Mouse (Mus musculus): Measurements from ENCODE around the gene Neurl4. TPM values are rescaled to one million over a fixed set of nuclear protein-coding genes. Genes with fewer than 3 reads are reported as not detected.

Neurl4 gene
- polyA plus RNA-seq, 1 experiment from 2014 or later: 12.5 TPM

- ATAC-seq (ENCODE audit: insufficient read depth) (peak; percentile 56), DNase-seq (peak; percentile 92)
- TF ChIP-seq CTCF (IDR thresholded peaks at IDR 0.05; ENCODE audit: low read depth): peak; percentile 90
- Histone ChIP-seq H3K9me3 (ENCODE audit: low read depth, low read length) (no peaks in the 10 kb centered on the region), H3K4me2 (peak overlapping the region; percentile 44), H3K36me3 (ENCODE audit: insufficient read depth) (no peaks in the 10 kb centered on the region), H3K9ac (peak overlapping the region; percentile 35), H3K27ac (ENCODE audit: low read depth) (peak overlapping the region; percentile 70; the same call in 1 of the 2 replicates), H3K27me3 (ENCODE audit: insufficient read depth, low read length) (no peaks in the 10 kb centered on the region), H3K4me1 (ENCODE audit: insufficient read depth) (peaks cover 20% of the 10 kb centered on the region), H3K4me3 (ENCODE audit: low read depth, low read length) (no peak overlapping the region)
- 4% methylated on average over 12 of the region's 12 CpGs for WGBS
Observed at GRCm38 (mm10) chr11:69876867-69877266, 24.0 kb upstream of the Neurl4 start.

- H3K9me3 ChIP-seq (ENCODE audit: low read depth, low read length): no peaks in the 10 kb centered on the region
- peak within 1 kb of the TSS; percentile 51; the same call in 1 of the 2 replicates for H3K4me3 ChIP-seq (ENCODE audit: low read depth, low read length)
- H3K4me2 ChIP-seq: peak within 1 kb of the TSS; percentile 84
- DNase-seq (no peak), ATAC-seq (ENCODE audit: insufficient read depth) (no peak)
- WGBS: 83% methylated on average over 11 of the region's 11 CpGs
- peak within 1 kb of the TSS; percentile 70; the same call in 1 of the 2 replicates for H3K27ac ChIP-seq (ENCODE audit: low read depth)
- no peaks in the 10 kb centered on the region for H3K36me3 ChIP-seq (ENCODE audit: insufficient read depth)
- H3K9ac ChIP-seq: peak within 1 kb of the TSS; percentile 38
- no peak for TF ChIP-seq CTCF (IDR thresholded peaks at IDR 0.05; ENCODE audit: low read depth)
- no peaks in the 10 kb centered on the region for H3K27me3 ChIP-seq (ENCODE audit: insufficient read depth, low read length)
- peaks cover 25% of the 10 kb centered on the region for H3K4me1 ChIP-seq (ENCODE audit: insufficient read depth)
Observed at GRCm38 (mm10) chr11:69877878-69878277, 23.0 kb upstream of the Neurl4 start, which contains the start of gene Tmem95. Gene Tmem95 (minus strand): TSS chr11:69878018.

- Histone ChIP-seq H3K4me1 (ENCODE audit: insufficient read depth) (peaks cover 25% of the 10 kb centered on the region), H3K9me3 (ENCODE audit: low read depth, low read length) (no peaks in the 10 kb centered on the region), H3K9ac (peak overlapping the region; percentile 38; the same call in 1 of the 2 replicates), H3K4me2 (peak overlapping the region; percentile 84; the same call in 1 of the 2 replicates), H3K4me3 (ENCODE audit: low read depth, low read length) (no peak overlapping the region; the same call in 1 of the 2 replicates), H3K27ac (ENCODE audit: low read depth) (no peak overlapping the region), H3K27me3 (ENCODE audit: insufficient read depth, low read length) (no peaks in the 10 kb centered on the region), H3K36me3 (ENCODE audit: insufficient read depth) (no peaks in the 10 kb centered on the region)
- no peak for ATAC-seq (ENCODE audit: insufficient read depth)
- TF ChIP-seq CTCF (IDR thresholded peaks at IDR 0.05; ENCODE audit: low read depth): no peak
- DNase-seq: no peak
- 76% methylated on average over 3 of the region's 3 CpGs for whole genome bisulfite sequencing
Observed at GRCm38 (mm10) chr11:69878399-69878798, 22.5 kb upstream of the Neurl4 start.

GRCm38 (mm10) chr11:69878952-69879351, 21.9 kb upstream of the Neurl4 start:
- peak overlapping the region; percentile 38 for H3K9ac ChIP-seq
- DNase-seq: no peak
- peak overlapping the region; percentile 84 for H3K4me2 ChIP-seq
- no peaks in the 10 kb centered on the region for H3K27me3 ChIP-seq (ENCODE audit: insufficient read depth, low read length)
- ATAC-seq (ENCODE audit: insufficient read depth): no peak
- TF ChIP-seq CTCF (IDR thresholded peaks at IDR 0.05; ENCODE audit: low read depth): no peak
- H3K27ac ChIP-seq (ENCODE audit: low read depth): no peak overlapping the region
- H3K4me1 ChIP-seq (ENCODE audit: insufficient read depth): peaks cover 25% of the 10 kb centered on the region
- peak overlapping the region; percentile 51 for H3K4me3 ChIP-seq (ENCODE audit: low read depth, low read length)
- no peaks in the 10 kb centered on the region for H3K36me3 ChIP-seq (ENCODE audit: insufficient read depth)
- WGBS: 80% methylated on average over 6 of the region's 6 CpGs
- H3K9me3 ChIP-seq (ENCODE audit: low read depth, low read length): no peaks in the 10 kb centered on the region

GRCm38 (mm10) chr11:69879711-69880110, 21.2 kb upstream of the Neurl4 start:
- H3K4me3 ChIP-seq (ENCODE audit: low read depth, low read length): peak overlapping the region; percentile 51
- no peaks in the 10 kb centered on the region for H3K9me3 ChIP-seq (ENCODE audit: low read depth, low read length)
- no peaks in the 10 kb centered on the region for H3K36me3 ChIP-seq (ENCODE audit: insufficient read depth)
- no peaks in the 10 kb centered on the region for H3K27me3 ChIP-seq (ENCODE audit: insufficient read depth, low read length)
- H3K4me2 ChIP-seq: peak overlapping the region; percentile 84
- 47% methylated on average over 15 of the region's 15 CpGs for WGBS
- no peak for TF ChIP-seq CTCF (IDR thresholded peaks at IDR 0.05; ENCODE audit: low read depth)
- H3K27ac ChIP-seq (ENCODE audit: low read depth): no peak overlapping the region
- H3K9ac ChIP-seq: peak overlapping the region; percentile 41
- DNase-seq (no peak), ATAC-seq (ENCODE audit: insufficient read depth) (no peak)
- H3K4me1 ChIP-seq (ENCODE audit: insufficient read depth): peaks cover 25% of the 10 kb centered on the region

GRCm38 (mm10) chr11:69880506-69880852, 20.4 kb upstream of the Neurl4 start:
- Histone ChIP-seq H3K9me3 (ENCODE audit: low read depth, low read length) (no peaks in the 10 kb centered on the region), H3K9ac (peak overlapping the region; percentile 41), H3K4me3 (ENCODE audit: low read depth, low read length) (peak overlapping the region; percentile 51), H3K36me3 (ENCODE audit: insufficient read depth) (no peaks in the 10 kb centered on the region), H3K27me3 (ENCODE audit: insufficient read depth, low read length) (no peaks in the 10 kb centered on the region), H3K4me1 (ENCODE audit: insufficient read depth) (peaks cover 25% of the 10 kb centered on the region), H3K4me2 (peak overlapping the region; percentile 84), H3K27ac (ENCODE audit: low read depth) (peak overlapping the region; percentile 92)
- DNase-seq (peak; percentile 89), ATAC-seq (ENCODE audit: insufficient read depth) (peak; percentile 47)
- WGBS: under 1% methylated on average over 18 of the region's 18 CpGs
- peak; percentile 84 for TF ChIP-seq CTCF (IDR thresholded peaks at IDR 0.05; ENCODE audit: low read depth)

- Histone ChIP-seq H3K4me1 (ENCODE audit: insufficient read depth) (peaks cover 25% of the 10 kb centered on the region), H3K27me3 (ENCODE audit: insufficient read depth, low read length) (no peaks in the 10 kb centered on the region), H3K4me2 (peak within 1 kb of the TSS; percentile 84), H3K9ac (peak within 1 kb of the TSS; percentile 41), H3K36me3 (ENCODE audit: insufficient read depth) (no peaks in the 10 kb centered on the region), H3K27ac (ENCODE audit: low read depth) (peak within 1 kb of the TSS; percentile 92), H3K9me3 (ENCODE audit: low read depth, low read length) (no peaks in the 10 kb centered on the region), H3K4me3 (ENCODE audit: low read depth, low read length) (peak within 1 kb of the TSS; percentile 51)
- DNase-seq (peak; percentile 93), ATAC-seq (ENCODE audit: insufficient read depth) (peak; percentile 90)
- under 1% methylated on average over 46 of the region's 46 CpGs for WGBS
- TF ChIP-seq CTCF (IDR thresholded peaks at IDR 0.05; ENCODE audit: low read depth): peak; percentile 37
Observed at GRCm38 (mm10) chr11:69880853-69881603, 19.8 kb upstream of the Neurl4 start, which contains the start of gene Kctd11. Gene Kctd11 (minus strand): TSS chr11:69881406.

Data from lung, embryonic 14.5 days (tissue).